Mouse (Mus musculus): ENCODE results near the gene Fam131c.

DNA sequence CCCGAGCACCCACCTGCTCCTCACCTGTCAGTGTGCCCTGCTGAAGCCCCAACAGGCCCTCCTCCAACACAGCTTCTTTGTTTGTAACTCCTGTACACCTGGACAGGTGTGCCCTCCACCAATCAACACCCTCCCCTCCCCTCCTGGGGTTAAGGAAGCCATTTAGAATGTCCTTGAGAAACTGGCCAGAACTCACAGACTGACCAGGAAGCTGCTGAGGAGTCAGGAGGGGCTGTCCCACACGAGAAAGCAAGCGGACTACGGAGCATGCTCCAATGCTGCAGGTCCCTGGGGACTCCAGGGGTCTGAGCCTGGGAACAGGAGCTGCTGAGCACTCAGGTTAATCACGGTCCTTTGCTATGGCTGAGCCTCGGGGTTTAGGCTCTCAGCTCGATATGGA is 47.9 kb downstream of the Fam131c start, which contains the start of gene Clcnkb:
- no peak for TF ChIP-seq CTCF (IDR thresholded peaks at IDR 0.05; ENCODE audit: low read depth)
- no peak for TF ChIP-seq EP300 (IDR thresholded peaks at IDR 0.05; ENCODE audit: low read depth)
